Comparison of ENCODE assay signal across 16 mouse cellular contexts in the genomic region with DNA sequence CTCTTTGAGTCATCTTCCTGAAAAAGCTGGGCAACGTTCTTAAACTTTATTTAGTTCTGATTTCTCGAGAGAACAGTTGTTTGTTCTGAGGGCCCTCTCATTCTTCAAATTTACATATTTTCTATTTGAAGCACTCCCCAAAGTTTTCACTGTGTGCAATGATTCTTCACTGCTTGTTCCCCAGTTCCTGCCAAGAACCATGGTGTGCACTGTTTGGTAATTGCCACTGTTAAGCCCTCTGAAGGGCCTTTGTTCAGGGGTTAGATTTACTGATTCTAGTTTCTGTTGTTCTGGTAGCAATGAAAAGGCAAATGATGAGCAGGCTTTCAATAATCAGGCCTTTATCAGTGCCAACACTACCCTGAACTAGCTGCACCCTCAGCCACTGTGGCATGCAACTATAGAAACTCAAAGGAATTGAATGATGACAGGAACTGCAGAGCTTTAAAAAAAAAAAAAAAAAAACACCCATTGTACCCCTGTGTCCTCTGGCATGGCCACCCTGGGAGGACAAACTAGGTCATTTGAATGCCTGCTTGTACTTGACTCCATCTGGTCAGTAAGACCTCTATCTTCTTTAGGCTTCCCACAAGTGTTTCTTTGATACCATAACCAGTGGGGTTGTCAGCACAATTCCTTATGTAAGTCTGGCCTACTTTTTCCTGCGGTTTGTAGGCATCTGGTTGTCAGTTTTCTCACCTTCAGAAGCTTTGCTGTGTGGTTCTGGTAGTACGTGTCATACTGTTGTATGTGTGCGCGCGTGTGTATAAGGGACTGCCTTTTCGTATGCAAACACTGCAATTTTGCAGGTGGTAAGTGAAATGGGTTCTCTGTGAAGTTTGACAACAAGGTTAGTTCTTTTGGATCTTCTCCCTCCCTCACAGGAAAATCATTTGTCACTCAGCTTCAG.
DNase-seq lines count a peak whose midpoint lies in the region; ATAC-seq and TF ChIP-seq lines count a peak whose summit lies in the region.
"Had no signal": no experiment of that assay in that cellular context is flagged by ENCODE, and none has a peak within 500 bp of the region (broad histone marks: within the 10 kb centered on the region; RNA-seq: fewer than 3 reads in every experiment).

No protein-coding gene starts in this region.

- no peak for DNase-seq in frontal cortex, postnatal 25 days (ENCODE audit: low spot score in 2 of 2)
- DNase-seq in left cerebral cortex, adult 11 months (ENCODE audit: low spot score), result peak; percentile 33
- no peak for DNase-seq in left cerebral cortex, postnatal 10 days (ENCODE audit: extremely low spot score in 1 of 2, low spot score in 2 of 2)
- peak; percentile 81 for DNase-seq in Muller cell, postnatal 12 days (ENCODE audit: inconsistent ontology term)
- DNase-seq in left cerebral cortex, adult 2 months (ENCODE audit: extremely low spot score in 1 of 2, low spot score in 2 of 2), result no peak
- no peak for DNase-seq in gastrocnemius, adult 8-10 months (ENCODE audit: low spot score in 2 of 2)
- DNase-seq: adrenal gland, postnatal 36 days; gastrocnemius, adult 2 months; heart, adult 18-20 months; kidney, adult 9 months; lung, embryonic 14.5 days; spleen, adult 18-20 months had no signal

- intact Hi-C loops in left cerebral cortex, postnatal 10 days (cut with DNase I), result no loop called here
- intact Hi-C loops in left cerebral cortex, adult 2 months (cut with DNase I), result loop anchor here (5.0 kb wide), 3 partner anchors 76 to 399 kb away; no protein-coding TSS in a partner anchor

- H3K4me3 ChIP-seq in left cerebral cortex, adult 2 months, result no peak overlapping the region
- H3K4me3 ChIP-seq: gastrocnemius, adult 2 months; limb, embryonic 10.5 days; stomach, embryonic 15.5 days had no signal

- no peak for TF ChIP-seq CTCF in left cerebral cortex, adult 2 months (IDR thresholded peaks at IDR 0.05)

- H3K27ac ChIP-seq in left cerebral cortex, adult 2 months, result peak overlapping the region; percentile 68
- H3K27ac ChIP-seq: gastrocnemius, adult 2 months; limb, embryonic 10.5 days; macrophage; stomach, embryonic 15.5 days had no signal

- peak; percentile 78 for ATAC-seq in frontal cortex, adult (ENCODE audit: low TSS enrichment)

Comparison
In these comparisons a context has a peak if more than half of its experiments do, and no peak if none do; other contexts are left out.
1. DNase-seq: peak in left cerebral cortex, adult 11 months (single experiment) and Muller cell, postnatal 12 days (single experiment); none in frontal cortex, postnatal 25 days (0 of 2), left cerebral cortex, postnatal 10 days (0 of 2), left cerebral cortex, adult 2 months (0 of 2) and gastrocnemius, adult 8-10 months (0 of 2).